Mouse (Mus musculus) liver, adult 10 weeks (tissue): ENCODE measurements around the gene Rab5a. TPM values are rescaled to one million over a fixed set of nuclear protein-coding genes. Genes with fewer than 3 reads are reported as not detected.

ENCODE experiments used
- polyA plus RNA-seq: library from polyadenylated mRNA; stranded (reverse); fragments of 350-450 nt; fragmentation: Illumina TruSeq; extraction: RNeasy Lipid Tissue Mini Kit (QIAGEN cat#74804); gene quantifications from one replicate; pipeline ENCODE4 v1.2.3, GENCODE M21; 2014; ENCODE audit warnings: low read depth, low replicate concordance

Gene Rab5a
- 137 TPM for polyA plus RNA-seq

GRCm38 (mm10) chr17:53478858-53479603, at the start of gene Rab5a:
Gene Rab5a (plus strand): TSS chr17:53479234.

GRCm38 (mm10) chr17:53462603-53463495, 16.2 kb upstream of the Rab5a start, which contains the start of gene Efhb:
Gene Efhb (minus strand): TSS chr17:53463321.

GRCm38 (mm10) chr17:53539351-53539750, 60.3 kb downstream of the Rab5a start, which contains the start of gene Pp2d1:
Gene Pp2d1 (minus strand): TSS chr17:53539451.

Other genes with a start within 250 kb of the Rab5a start
- gene Efhb, start 15.9 kb upstream of the Rab5a start, polyA plus RNA-seq, result not detected
- gene Pp2d1, start 60.2 kb downstream of the Rab5a start, polyA plus RNA-seq, result not detected
- 132 TPM for gene Kat2b, start 87.6 kb downstream of the Rab5a start, polyA plus RNA-seq
- gene Sgo1, start 210.1 kb downstream of the Rab5a start, polyA plus RNA-seq, result 0.11 TPM